Mouse (Mus musculus) CD4-positive naive resting alpha-beta T cell, adult 57 days (primary cell): ENCODE data around the gene Cpsf4. TPM values are rescaled to one million over a fixed set of nuclear protein-coding genes. Genes with fewer than 3 reads are reported as not detected.

Experiments
- total RNA-seq: library from RNA; stranded (reverse); gene quantifications from one replicate; pipeline ENCODE4 v1.2.4, GENCODE M21; 2023

Gene Cpsf4
- 41.4 TPM for total RNA-seq

DNA sequence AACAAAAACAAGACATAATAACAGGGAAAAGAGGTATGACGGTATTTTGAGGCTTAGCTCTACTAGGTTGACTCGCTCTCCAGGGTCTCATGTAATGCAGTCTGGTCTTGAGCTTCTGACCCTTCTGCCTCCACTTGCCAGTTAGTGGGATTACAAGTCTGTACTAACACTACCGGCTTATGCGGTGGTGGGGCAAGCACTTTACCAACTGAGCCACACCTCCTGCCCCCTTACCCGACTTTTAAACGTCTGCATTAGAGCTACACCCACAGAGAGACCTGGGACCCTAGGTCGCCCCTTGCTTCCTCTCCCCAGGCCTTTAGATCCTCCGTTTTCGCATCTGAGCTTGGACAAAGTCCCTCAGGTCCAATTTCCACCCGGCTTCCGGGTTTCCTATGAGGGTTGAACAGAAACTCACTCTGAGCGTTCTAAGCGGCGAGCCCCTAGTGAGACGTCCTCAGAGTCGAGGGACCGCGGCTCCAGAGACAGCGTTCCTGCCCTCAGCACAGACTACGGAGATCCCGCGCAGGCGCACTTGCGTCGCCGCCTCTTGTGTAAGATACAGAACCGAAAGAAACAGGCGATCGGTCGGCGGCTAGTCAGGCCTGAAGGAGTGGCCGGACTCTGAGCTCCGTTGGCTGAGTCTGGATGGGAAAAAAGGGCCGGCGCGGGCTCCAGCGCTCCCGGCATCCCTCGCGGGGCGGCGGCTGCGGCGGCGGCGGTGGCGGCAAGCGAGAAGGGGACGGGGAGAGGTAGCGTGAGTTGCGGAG lies at the start of gene Cpsf4, which contains the start of gene Ptcd1:
Gene Cpsf4, plus strand, starts transcription at position 678 of the 770 bp plus-strand sequence.
Gene Ptcd1, minus strand, starts transcription at position 573 of the 770 bp plus-strand sequence.

DNA sequence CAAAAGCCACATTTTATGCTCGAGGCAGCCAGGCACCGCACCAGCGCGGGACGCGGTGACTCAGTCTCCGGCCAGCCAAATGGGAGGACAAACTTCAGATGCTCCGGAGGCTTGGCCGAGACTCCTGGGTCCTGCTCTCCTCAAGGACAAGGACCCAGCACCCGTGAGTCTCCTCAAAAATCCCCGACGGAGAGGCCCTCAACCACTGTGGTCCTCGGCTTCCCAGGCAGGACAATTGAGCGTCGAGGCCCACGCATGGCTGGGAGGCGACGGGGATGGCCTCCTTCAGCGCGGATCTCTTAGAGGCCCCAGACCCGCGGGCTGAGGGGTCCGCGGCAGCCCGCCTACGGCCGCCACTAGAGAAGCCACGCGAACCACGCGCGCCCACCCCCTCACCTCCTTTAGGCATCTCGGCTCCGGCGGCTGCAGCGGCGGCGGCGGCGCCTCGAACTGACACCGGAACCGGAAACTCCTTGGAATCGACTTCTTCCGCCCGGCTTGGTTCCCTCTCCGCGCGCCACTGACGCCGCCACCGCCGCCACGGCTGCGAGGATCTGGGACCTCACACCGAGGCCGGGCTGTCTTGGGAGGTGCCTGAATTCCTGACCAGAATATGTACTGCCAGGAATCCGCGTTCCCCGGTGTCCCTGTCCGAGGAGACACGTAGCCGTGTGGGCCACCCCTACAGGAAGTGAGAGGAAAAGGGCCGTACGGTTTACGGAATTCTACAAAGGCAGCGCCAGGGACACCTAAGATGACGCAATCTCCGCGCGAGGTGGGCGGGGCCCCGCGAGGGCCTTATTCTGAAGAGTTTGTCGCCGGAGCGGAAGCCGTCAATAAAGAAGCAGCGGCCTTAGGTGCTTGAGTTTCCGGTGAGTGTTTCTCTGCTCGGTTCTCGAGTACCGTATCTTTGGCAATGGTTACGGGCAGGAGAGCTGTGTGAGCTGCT lies 27.2 kb upstream of the Cpsf4 start, which contains the start of the genes Pdap1 and Bud31:
Gene Pdap1, minus strand, starts transcription at position 668 of the 949 bp plus-strand sequence.
Gene Bud31, plus strand, starts transcription at position 792 of the 949 bp plus-strand sequence.

DNA sequence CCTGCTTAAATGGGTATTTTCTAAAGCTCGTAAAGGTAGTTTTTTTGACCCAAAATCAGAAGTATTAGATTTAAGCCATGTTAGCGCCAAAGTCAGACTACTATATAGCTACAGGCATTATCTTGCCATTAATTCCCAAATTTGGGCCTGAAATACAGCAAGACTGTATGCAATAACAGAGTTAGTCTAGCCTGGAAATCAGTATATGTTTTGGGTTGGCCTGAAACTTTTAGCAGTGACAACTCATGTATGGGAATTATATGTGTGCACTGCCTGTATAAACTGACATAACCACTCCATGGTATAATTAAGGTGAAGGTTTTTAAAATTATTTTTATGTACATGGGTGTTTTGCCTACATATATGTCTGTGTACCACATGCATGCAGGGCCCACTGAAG lies 24.9 kb downstream of the Cpsf4 start, which contains the start of gene Atp5j2:
Gene Atp5j2, minus strand, starts transcription at position 101 of the 400 bp plus-strand sequence.

DNA sequence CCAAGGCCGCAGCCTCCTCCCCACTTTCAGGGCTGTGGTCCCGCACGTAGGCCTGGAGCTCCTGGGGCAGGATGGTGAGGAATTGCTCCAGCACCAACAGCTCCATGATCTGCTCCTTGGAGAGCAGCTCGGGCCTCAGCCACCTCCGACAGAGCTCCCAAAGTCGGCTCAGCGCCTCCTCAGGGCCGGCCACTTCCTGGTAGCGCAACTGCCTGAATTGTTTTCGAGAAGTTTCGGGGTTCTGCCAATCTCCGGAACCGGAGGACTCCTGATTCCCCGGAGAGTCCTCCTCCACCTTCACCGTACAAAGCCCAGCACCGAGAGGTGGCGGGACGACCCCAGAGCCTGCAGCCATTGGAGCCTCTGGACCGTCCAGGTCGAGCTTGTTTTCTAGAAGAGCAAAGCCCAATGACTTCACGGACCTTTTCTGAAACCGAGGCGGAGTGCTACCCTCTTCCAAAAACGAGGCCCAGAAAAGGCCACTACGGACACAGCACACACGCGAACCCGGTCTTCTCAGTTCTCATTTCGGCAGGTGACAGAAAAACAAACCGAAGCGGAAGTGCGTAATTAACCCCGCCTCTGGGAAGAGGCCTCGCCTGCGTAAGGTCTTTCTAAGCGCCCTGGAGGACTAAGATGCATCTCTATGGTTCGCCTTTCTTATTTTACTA lies 34.4 kb downstream of the Cpsf4 start, which contains the start of gene Zkscan14:
Gene Zkscan14, minus strand, starts transcription at position 548 of the 671 bp plus-strand sequence.

DNA sequence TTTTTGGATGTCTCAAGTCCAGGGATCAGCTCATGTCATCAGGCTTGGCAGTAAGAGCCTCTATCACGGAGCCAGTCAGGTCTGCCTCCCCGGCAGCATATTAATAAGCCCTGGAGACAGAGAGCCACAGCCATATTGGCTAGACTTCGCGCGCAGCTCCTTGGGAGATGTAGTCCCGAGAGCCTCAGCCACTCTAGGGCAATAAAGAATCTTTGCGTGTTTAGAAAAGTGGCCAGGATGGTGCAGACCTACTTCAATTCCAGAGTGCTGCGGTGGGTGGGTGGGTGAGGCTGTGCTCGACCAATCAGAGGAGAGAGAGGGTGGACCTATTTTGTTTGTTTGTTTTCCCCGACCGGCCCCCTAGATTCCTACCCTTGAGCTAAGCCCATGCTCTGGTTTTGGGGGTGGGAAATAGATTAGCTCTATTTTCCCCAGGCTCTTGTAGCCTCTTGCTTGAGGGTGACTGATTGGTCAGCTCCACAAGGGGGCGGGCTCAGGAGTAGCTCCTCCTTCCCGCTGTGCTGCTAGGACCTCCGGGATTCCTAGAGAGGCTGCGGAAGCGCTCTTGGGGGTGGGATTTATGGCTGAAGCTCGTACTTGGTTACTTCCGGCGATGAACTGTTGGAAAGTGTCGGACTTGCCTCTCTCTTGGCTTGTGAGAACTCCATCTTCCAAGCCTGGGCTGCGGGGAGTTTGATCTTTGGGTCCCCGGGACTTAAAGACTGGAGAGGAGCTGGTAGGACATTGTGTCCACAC lies 37.1 kb downstream of the Cpsf4 start, which contains the start of gene Zkscan5:
Gene Zkscan5, plus strand, starts transcription at position 627 of the 756 bp plus-strand sequence.

DNA sequence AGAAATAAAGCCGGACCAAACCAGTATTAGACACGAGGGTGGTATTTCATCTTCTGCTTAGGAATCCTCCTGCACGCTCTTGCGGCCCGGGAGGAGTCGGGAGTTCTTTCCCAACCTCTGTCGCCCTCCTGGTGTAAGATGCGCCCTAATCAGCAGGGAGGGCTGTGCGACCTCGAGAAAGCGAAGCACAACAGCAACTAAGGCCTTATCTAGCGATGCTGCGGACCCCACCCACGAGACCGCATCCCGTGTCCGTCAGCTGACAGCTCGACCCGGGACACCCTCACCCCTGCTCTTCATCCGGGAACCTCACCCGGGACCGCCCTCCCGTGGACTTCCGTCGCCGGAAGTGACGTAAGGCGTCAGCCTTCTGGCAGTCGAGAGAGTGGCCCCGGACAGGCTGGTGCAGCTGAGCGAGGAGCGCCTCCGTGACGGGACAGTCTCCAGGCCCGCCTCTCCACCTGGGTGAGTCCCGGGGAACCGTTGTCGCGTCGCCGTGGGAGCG lies 64.4 kb downstream of the Cpsf4 start, which contains the start of gene Zfp655:
Gene Zfp655, plus strand, starts transcription at position 349 of the 505 bp plus-strand sequence.

Other genes with a start within 250 kb of the Cpsf4 start
- gene Smurf1, start 201.4 kb upstream of the Cpsf4 start, total RNA-seq, result 69.1 TPM
- not detected for gene Gm4871, start 134.5 kb upstream of the Cpsf4 start, total RNA-seq
- gene 1700018F24Rik, start 124.2 kb upstream of the Cpsf4 start, total RNA-seq, result not detected
- 92.6 TPM for gene Arpc1a, start 83.4 kb upstream of the Cpsf4 start, total RNA-seq
- gene Kpna7, start 83.2 kb upstream of the Cpsf4 start, total RNA-seq, result not detected
- 379 TPM for gene Arpc1b, start 53.0 kb upstream of the Cpsf4 start, total RNA-seq
- gene Pdap1, start 27.0 kb upstream of the Cpsf4 start, total RNA-seq, result 43.2 TPM
- 224 TPM for gene Bud31, start 26.9 kb upstream of the Cpsf4 start, total RNA-seq
- gene Ptcd1, start 105 bp upstream of the Cpsf4 start, total RNA-seq, result 22.3 TPM
- 148 TPM for gene Atp5j2, start 24.8 kb downstream of the Cpsf4 start, total RNA-seq
- 49.5 TPM for gene Zkscan14, start 34.7 kb downstream of the Cpsf4 start, total RNA-seq
- gene Zkscan5, start 37.3 kb downstream of the Cpsf4 start, total RNA-seq, result 10.5 TPM
- gene Zfp655, start 64.5 kb downstream of the Cpsf4 start, total RNA-seq, result 68.9 TPM
- gene Zscan25, start 113.3 kb downstream of the Cpsf4 start, total RNA-seq, result 36.8 TPM
- not detected for gene Cyp3a57, start 178.1 kb downstream of the Cpsf4 start, total RNA-seq